Mouse (Mus musculus) E14TG2a.4 (cell line): ENCODE data around the gene Tmem117.

ENCODE experiments used
- H3K27me3 ChIP-seq: 2 replicates; pipeline ENCODE4 v1.6.1; 2014; ENCODE audit warnings: low read length, control low read depth; ENCODE audit not compliant: insufficient read depth
- H3K36me3 ChIP-seq: 2 replicates; pipeline ENCODE4 v1.6.1; 2014; ENCODE audit warnings: low read length, control low read depth; ENCODE audit not compliant: insufficient read depth
- H3K4me1 ChIP-seq: replicated peaks from 2 replicates; pipeline ENCODE4 v1.6.1; 2014; ENCODE audit warnings: low read depth, low read length, control low read depth
- H3K4me3 ChIP-seq: replicated peaks from 2 replicates; pipeline ENCODE4 v1.5.1; 2014; ENCODE audit warnings: mild to moderate bottlenecking, low read length
- H3K9me3 ChIP-seq: 2 replicates; pipeline ENCODE4 v1.6.1; 2014; ENCODE audit warnings: low read length, control low read depth
- CTCF ChIP-seq: conservative IDR thresholded peaks from 2 replicates; pipeline ENCODE4 v1.5.1; 2014; ENCODE audit warnings: low read length
- NANOG ChIP-seq: IDR thresholded peaks from 2 replicates; pipeline ENCODE4 v1.6.1; 2014; ENCODE audit warnings: borderline replicate concordance, low read length, mixed read lengths
- POU5F1 ChIP-seq: IDR thresholded peaks from 2 replicates; pipeline ENCODE4 v1.6.1; 2014; ENCODE audit warnings: low read length, borderline replicate concordance

Gene Tmem117

DNA sequence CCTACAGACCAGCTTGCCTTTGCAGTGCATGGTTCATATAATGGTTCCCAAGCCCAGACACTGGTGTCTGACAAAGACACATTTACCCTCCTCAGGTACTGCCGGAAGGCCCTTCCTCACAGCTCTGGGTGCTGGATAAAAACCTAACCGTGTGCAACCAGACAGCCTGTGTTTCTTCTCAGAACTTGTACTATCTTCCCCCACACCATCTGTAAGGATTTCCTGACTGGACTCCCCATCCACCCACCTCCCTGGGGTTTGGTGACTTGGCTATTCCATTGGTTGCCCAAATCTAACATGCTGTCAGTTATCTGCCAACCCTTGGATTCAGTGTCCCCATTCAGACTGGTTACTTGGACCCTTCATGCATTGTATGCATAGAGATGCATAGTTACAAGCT is 232.1 kb downstream of the Tmem117 start:
- Histone ChIP-seq H3K4me3 (no peak overlapping the region), H3K9me3 (no peaks in the 10 kb centered on the region), H3K4me1 (no peaks in the 10 kb centered on the region), H3K36me3 (no peaks in the 10 kb centered on the region), H3K27me3 (no peaks in the 10 kb centered on the region)
- TF ChIP-seq POU5F1 (no peak), CTCF (no peak), NANOG (no peak)

DNA sequence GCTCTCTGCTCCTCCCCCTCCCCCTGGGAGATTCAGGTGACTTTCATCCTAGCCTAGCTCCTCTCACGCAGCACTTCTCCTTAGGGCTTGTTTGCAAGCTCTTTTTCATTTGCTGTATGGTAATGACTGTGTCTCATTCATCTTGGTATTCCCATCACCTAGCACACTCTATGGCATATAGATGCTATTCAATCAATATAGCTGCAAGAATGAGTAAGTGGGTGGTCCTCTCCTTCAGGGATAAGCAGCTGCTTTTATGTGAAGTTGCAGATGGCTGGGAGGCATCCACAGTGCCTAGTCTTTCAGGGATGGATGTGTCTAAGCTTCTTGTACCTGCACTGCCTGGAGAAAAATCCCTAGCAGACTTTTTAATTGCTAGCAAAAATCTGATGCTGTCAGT is 235.1 kb downstream of the Tmem117 start:
- Histone ChIP-seq H3K9me3 (no peaks in the 10 kb centered on the region), H3K4me3 (no peak overlapping the region), H3K27me3 (no peaks in the 10 kb centered on the region), H3K4me1 (no peaks in the 10 kb centered on the region), H3K36me3 (no peaks in the 10 kb centered on the region)
- no peak for TF ChIP-seq CTCF
- TF ChIP-seq POU5F1 = no peak
- TF ChIP-seq NANOG = no peak

DNA sequence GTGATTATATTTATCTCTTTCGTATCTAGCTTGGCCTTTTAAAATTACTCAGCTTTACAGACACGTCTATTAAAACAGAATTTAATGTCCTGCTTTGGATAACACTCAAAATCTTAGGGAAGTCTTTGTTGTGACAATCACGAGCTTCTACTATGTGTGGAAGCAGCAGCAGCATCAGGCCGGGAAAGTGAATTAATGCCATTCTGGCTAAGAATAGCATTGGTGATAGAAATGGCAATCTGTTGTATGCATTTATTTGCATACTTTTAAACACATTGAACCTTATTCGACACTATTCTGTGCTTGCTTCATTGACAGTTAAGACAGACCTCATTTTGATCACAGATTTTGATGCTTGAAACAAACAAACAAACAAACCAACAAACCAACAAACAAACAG is 239.3 kb downstream of the Tmem117 start:
- Histone ChIP-seq H3K9me3 (no peaks in the 10 kb centered on the region), H3K4me1 (no peaks in the 10 kb centered on the region), H3K27me3 (no peaks in the 10 kb centered on the region), H3K36me3 (no peaks in the 10 kb centered on the region), H3K4me3 (no peak overlapping the region)
- no peak for TF ChIP-seq CTCF
- TF ChIP-seq NANOG = no peak
- no peak for TF ChIP-seq POU5F1

GRCm38 (mm10) chr15:94885026-94885425 is 256.0 kb downstream of the Tmem117 start:
- Histone ChIP-seq H3K4me3 (no peak overlapping the region), H3K27me3 (no peaks in the 10 kb centered on the region), H3K9me3 (no peaks in the 10 kb centered on the region), H3K4me1 (no peaks in the 10 kb centered on the region), H3K36me3 (no peaks in the 10 kb centered on the region)
- no peak for TF ChIP-seq POU5F1
- TF ChIP-seq CTCF = no peak
- TF ChIP-seq NANOG = no peak

DNA sequence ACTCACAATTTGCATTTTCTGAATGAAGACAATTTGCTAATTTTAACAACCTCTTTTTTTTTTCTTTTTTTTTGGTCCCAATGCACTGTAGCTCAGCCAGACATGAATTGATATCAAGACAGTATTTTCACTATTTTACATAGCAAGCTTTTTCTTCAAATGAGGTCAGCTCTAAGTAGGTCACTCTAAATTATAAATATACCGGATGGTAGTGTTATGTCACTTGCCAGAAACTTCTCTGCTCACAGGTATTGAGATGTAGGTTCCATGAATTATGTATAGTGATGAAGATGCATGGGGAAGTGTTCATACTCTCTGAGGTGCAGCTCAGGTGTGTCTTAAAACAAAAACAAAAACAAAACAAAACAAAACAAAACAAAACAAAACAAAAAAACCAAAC is 264.2 kb downstream of the Tmem117 start:
- Histone ChIP-seq H3K4me1 (no peaks in the 10 kb centered on the region), H3K36me3 (no peaks in the 10 kb centered on the region)

GRCm38 (mm10) chr15:94894086-94894485 is 265.1 kb downstream of the Tmem117 start:
- no peak for TF ChIP-seq POU5F1
- TF ChIP-seq CTCF = no peak
- no peak for TF ChIP-seq NANOG
- no peaks in the 10 kb centered on the region for H3K9me3 ChIP-seq
- no peaks in the 10 kb centered on the region for H3K4me1 ChIP-seq
- no peaks in the 10 kb centered on the region for H3K36me3 ChIP-seq
- no peaks in the 10 kb centered on the region for H3K27me3 ChIP-seq
- H3K4me3 ChIP-seq = no peak overlapping the region

More for the DNA sequence above, 264.2 kb downstream of the Tmem117 start:
- H3K4me3 ChIP-seq = no peak overlapping the region
- H3K27me3 ChIP-seq = no peaks in the 10 kb centered on the region
- no peak for TF ChIP-seq POU5F1
- TF ChIP-seq NANOG = no peak
- H3K9me3 ChIP-seq = no peaks in the 10 kb centered on the region

DNA sequence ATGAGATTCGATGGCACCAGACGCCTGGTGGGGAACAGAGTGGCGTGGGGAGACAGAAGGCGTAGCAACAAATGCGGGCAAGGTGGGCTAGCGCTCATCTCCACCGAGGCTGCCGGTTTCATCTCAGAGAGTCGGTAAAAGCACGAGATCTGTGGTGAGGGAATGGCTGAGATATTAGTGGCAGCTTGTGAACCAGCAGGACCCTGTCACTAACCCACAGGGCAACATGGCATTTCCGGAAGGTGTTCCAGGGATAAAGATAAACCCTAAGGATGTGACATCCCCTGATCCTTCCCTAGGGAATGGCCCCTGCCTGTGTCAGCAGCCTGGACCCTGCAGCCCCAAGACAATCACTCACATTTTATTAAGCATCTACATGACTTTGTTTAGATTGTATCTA is 266.6 kb downstream of the Tmem117 start:
- H3K36me3 ChIP-seq = no peaks in the 10 kb centered on the region
- H3K4me1 ChIP-seq = no peaks in the 10 kb centered on the region
- no peaks in the 10 kb centered on the region for H3K9me3 ChIP-seq
- no peak overlapping the region for H3K4me3 ChIP-seq
- TF ChIP-seq NANOG = no peak
- TF ChIP-seq CTCF = no peak
- TF ChIP-seq POU5F1 = no peak
- no peaks in the 10 kb centered on the region for H3K27me3 ChIP-seq

GRCm38 (mm10) chr15:94903188-94903587 is 274.2 kb downstream of the Tmem117 start:
- no peaks in the 10 kb centered on the region for H3K36me3 ChIP-seq
- TF ChIP-seq POU5F1 = no peak
- no peak for TF ChIP-seq NANOG
- TF ChIP-seq CTCF = no peak
- H3K4me1 ChIP-seq = no peaks in the 10 kb centered on the region
- H3K4me3 ChIP-seq = no peak overlapping the region
- no peaks in the 10 kb centered on the region for H3K27me3 ChIP-seq
- H3K9me3 ChIP-seq = no peaks in the 10 kb centered on the region

DNA sequence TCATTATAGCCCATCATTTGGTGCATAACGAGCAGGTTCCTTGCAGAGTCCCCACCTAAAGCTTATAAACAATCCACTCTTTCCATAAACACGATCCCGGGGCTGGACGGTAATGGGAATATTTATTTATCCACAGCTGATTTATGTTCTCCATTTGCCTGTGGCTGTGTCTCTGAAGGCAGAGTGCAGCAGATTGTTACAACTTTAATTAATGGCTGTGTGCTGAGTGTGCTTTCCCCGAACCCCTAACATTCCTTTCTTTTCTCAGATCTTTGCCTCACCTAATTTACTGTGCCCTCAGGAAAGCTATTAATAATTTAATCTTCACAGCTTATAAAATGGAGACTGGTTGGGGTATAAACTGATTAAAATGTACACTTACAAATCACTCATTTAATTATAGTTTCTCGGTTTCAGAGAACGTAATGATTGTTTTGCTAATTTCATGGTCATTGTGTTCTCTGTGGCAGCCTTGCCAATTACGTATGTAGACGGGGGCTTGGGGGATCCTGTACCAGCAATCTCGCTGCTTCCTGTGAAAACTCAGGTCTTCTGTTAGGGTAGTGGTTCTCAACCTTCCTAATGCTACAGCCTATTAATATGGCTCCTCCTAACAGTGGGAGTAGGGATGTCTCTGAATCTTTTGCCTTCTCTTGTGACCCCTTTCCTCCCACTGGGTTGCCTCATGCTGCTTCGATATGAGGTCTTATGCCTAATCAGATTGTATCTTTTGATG is 275.8 kb downstream of the Tmem117 start:
- no peak for TF ChIP-seq CTCF
- no peak for TF ChIP-seq NANOG
- no peak for TF ChIP-seq POU5F1
- Histone ChIP-seq H3K4me3 (no peak overlapping the region), H3K36me3 (no peaks in the 10 kb centered on the region), H3K4me1 (no peaks in the 10 kb centered on the region), H3K27me3 (no peaks in the 10 kb centered on the region), H3K9me3 (no peaks in the 10 kb centered on the region)

DNA sequence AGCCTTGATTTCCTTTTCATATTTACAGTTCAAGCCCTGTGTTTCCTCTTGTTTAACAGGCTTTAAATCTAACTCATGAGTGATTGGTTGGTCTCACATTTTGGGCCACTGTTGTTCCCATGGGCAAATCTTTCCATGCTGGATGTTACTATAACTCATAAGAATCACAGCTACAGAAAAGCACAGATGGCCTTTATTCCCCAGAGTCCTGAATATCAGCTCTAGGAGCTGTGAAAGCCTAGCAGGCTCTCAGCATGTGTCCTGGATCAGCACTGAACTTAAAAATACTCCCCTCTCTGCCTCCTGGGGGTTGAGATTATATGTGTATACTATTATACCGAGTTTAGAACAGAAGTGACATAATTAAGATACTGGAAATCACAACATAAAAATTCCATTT is 292.6 kb downstream of the Tmem117 start:
- H3K36me3 ChIP-seq = no peaks in the 10 kb centered on the region
- TF ChIP-seq NANOG = no peak
- no peak for TF ChIP-seq POU5F1
- TF ChIP-seq CTCF = no peak
- H3K9me3 ChIP-seq = no peaks in the 10 kb centered on the region
- H3K4me3 ChIP-seq = no peak overlapping the region
- no peaks in the 10 kb centered on the region for H3K27me3 ChIP-seq
- no peaks in the 10 kb centered on the region for H3K4me1 ChIP-seq
